Mouse (Mus musculus): ENCODE measurements around the gene 1190005I06Rik.

1190005I06Rik gene

DNA sequence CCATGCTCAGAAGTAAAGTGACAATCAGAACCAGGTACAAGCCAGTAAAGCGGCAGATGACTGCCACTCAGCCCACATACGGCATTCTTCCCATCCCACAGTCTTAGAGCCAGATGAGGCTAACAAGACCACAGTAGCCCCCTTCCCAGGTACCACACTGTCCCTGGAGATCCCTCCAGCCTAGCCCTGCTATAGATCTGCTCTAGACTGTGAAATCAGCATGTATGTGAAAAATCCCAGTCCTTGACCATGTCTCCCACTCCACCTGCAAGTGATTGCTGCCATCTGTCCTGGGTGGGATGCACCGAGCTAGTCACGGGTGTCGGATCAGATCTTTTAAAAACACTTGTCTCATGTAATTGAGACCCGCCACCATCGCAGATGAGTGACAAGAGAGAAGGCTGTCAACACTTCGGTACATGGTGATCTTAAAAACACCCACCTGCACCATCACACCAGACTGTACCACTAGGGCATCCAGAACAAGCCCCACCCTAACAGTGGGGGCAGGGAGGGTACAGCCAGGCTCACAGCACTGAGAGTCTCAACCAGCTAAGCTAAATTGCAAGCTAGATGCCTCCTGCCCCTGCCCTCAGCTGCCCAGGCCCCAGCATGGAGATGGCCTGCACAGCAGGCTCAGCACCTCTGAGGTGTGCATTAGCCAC is 67.0 kb downstream of the 1190005I06Rik start:
- no peak for DNase-seq (ENCODE audit: low read depth, low spot score)

DNA sequence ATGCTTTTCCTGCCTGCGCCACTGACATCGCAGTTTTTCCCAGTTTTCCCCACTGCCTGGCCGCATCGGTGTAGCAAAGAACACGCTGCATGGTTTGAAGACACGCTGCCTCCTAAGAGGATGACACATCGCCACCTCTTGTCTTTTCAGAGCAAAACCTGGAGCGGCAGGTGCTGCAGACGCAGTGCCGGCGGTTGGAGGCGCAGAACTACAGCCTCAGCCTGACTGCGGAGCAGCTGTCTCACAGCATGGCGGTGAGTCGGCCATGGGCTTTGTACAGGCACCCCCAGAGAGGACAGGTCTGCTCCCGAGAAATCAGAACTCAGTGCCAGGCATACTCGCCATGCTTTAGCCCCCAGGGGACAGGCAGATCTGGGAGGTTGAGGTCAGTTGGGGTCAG is 69.6 kb downstream of the 1190005I06Rik start:
- no peak for DNase-seq (ENCODE audit: low read depth, low spot score)

GRCm38 (mm10) chr8:120575801-120576200 is 71.6 kb downstream of the 1190005I06Rik start:
- DNase-seq (ENCODE audit: low read depth, low spot score): no peak

- DNase-seq (ENCODE audit: low read depth, low spot score): no peak
These were observed 72.5 kb downstream of the 1190005I06Rik start for GRCm38 (mm10) chr8:120574941-120575340.

- DNase-seq (ENCODE audit: low read depth, low spot score): no peak
These were observed 73.6 kb downstream of the 1190005I06Rik start for GRCm38 (mm10) chr8:120573866-120574265.

GRCm38 (mm10) chr8:120572534-120572933 is 74.9 kb downstream of the 1190005I06Rik start:
- no peak for DNase-seq (ENCODE audit: low read depth, low spot score)

DNA sequence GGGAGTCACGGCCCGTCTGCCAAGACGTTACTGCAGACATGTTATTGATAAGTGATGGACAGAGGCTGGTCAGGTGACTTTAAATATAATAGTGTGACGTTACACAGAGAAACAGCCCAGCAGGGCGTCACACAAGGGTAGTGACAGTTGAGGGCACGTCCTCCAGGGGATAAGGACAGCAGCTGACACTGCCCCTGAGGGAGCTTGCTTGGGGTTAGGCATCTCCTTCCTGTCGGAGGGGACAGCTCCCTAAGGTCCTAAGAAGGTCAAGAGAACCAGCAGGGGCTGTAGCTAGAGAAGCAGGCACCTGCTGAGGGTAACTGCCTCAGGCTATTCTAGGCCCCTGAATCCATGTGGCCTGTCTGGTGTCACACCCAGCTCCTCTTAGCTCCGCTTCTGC is 75.9 kb downstream of the 1190005I06Rik start:
- no peak for DNase-seq (ENCODE audit: low read depth, low spot score)

DNA sequence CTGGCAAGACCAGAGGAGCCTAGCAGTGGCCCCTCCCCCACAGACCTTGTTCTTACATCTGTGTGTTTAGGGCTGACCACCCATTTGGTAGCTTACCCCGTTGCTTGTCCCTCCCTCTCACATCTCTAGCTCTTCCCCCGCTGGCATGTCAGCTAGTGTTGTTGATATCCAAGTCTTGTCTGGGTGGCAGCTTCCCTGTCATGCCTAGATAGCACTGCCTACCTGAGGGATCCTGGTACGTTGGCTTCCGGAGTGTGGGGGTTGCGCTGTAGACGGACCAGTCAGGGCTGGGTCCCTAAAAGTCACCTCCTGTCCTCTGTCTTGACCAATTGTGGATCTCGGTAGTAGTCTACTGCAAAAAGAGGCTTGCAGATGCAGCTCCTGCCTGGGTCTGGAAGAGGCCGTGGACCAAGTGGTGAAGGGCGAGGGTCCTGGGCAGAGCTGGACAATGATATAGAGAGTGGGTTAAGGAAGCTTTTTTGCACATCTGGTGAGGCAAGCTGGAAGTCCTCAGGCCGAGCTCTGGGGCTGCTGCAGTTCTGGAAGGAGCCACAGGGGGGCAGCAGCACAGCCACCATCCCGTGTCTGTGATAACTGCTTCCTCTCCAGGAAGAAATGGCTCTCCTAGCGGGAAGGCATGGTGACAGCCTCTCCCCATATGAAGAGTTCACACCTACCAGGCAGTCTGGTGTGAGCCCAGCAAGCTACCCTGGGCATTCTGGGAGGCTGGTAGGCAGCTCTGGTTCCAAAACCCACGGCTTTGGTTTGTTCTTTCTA is 77.3 kb downstream of the 1190005I06Rik start:
- DNase-seq (ENCODE audit: low read depth, low spot score): no peak

GRCm38 (mm10) chr8:120569123-120569522 is 78.3 kb downstream of the 1190005I06Rik start:
- DNase-seq (ENCODE audit: low read depth, low spot score): no peak

DNA sequence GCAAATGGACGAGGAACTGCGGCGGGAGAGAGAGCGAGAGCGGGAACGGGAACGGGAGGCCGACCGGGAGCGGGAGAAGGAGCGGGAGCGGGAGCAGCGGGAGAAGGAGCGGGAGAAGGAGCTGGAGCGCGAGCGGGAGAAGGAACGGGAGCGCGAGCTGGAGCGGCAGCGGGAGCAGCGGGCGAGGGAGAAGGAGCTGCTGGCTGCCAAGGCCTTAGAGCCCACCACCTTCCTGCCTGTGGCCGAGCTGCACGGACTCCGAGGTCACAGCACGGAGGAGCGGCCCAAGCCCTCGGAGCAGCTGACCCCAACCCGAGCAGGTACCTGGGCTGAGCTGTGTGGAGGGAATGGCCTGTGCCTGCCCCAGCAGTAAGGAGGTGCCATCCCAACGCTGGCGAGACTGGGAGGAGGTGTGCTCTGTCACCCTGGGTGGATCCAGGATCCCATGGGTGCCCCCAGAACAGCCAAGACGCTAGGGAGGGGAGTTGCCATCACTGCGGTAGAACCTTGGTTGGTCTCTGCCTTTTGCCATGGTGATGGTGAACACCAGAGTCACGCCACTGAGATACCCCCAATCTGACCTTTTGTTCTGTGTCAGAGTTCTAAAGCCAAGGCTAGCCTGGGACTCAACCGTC is 79.2 kb downstream of the 1190005I06Rik start:
- DNase-seq (ENCODE audit: low read depth, low spot score): no peak

DNA sequence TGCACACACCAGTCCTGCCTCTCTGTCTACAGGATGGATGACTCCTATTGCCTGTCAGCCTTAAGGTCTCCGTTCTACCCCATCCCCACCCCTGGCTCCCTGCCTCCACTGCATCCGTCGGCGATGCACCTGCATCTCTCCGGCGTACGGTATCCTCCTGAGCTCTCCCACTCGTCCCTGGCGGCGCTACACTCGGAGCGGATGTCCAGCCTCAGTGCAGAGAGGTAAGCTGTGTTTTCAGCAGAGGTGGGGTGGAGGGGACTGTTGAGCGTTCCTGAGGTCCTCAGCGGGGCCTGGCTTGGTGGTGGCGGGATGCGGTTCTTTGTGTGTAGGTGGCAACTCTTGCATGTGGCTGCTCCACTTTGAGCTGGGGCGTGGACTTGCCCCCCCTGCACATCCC is 79.7 kb downstream of the 1190005I06Rik start:
- DNase-seq (ENCODE audit: low read depth, low spot score): no peak

DNA sequence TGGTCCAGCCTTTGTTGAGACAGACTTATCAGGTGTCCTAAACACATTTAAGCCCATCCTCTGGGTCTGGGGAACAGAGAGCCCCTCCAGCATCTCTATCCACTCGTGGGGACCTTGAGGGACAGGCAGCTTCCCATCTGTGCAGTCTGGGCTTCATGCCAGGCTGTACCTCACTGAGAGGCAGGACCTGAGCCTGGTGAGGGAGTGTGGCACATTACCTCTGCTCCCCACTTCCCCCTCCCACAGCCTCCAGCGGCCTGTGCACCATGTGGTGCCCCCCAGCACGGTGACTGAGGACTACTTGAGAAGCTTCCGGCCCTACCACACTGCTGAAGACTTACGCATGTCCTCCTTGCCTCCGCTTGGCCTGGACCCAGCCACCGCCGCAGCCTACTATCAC is 80.8 kb downstream of the 1190005I06Rik start:
- no peak for DNase-seq (ENCODE audit: low read depth, low spot score)

GRCm38 (mm10) chr8:120565151-120565711 is 82.2 kb downstream of the 1190005I06Rik start:
- no peak for DNase-seq (ENCODE audit: low read depth, low spot score)

- no peak for DNase-seq (ENCODE audit: low read depth, low spot score)
These were observed 83.3 kb downstream of the 1190005I06Rik start for GRCm38 (mm10) chr8:120563851-120564837.

DNA sequence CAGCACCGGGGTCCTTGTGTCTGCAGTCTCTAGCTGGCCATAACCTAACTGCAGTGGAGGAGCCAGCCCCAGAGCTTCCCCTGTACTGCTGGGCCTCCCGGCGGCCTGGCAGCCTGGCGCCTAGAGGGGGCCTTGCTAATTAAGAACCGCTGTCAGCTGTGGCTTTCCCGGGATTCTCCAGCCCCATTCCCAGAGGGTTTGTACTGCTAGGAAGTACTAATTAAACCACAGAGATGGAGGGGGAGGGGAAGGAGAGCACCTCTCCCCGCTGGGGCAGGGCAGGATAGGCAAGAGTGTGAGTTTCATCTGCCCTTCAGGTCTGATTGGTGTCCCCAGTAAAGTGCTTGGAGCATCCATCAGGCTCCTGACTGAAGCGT is 84.1 kb downstream of the 1190005I06Rik start:
- no peak for DNase-seq (ENCODE audit: low read depth, low spot score)

- DNase-seq (ENCODE audit: low read depth, low spot score): no peak
These were observed 84.6 kb downstream of the 1190005I06Rik start for GRCm38 (mm10) chr8:120562680-120563347.

GRCm38 (mm10) chr8:120561539-120562435 is 85.6 kb downstream of the 1190005I06Rik start:
- DNase-seq (ENCODE audit: low read depth, low spot score): no peak

DNA sequence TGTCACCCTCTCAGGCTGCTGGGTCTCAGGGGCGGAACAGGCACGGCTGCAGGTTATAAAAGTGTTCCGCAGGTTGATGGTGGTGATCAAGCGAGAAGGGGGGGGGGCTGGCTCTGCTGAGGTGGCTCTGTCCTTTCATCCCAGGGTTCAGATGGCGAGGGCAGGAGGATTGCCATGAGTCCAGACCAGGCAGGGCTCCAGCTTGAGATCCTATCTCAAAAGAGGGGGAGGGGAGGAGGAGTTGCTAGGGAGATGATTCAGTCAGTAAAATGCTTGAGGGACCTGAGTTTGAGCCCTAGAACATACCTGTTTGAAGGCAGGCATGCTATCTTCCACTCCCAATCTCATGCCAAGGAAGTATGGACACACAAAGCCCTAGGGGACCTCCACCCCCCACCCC is 86.9 kb downstream of the 1190005I06Rik start:
- DNase-seq (ENCODE audit: low read depth, low spot score): no peak

DNA sequence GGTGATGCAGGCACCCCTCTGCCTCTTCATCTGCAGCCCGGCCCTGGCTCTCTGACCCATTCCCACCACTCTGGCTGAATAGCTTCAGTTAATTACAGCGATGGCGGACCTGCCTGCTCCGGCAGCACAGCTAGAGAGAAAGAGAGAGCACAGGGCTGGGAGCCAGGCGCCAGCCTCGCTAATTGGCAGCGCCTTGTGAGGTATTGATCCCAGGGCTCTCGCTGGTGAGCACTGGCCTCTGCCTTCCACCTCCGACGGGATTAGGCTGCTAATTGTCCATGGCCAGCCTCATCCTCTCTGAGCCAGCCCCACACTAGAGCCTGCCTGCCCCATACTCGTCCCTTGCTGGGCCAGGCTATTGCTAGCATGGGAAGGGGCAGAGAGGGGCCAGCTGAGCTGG is 87.8 kb downstream of the 1190005I06Rik start:
- no peak for DNase-seq (ENCODE audit: low read depth, low spot score)

Measured in brain, embryonic 18.5 days (tissue).